Mouse (Mus musculus): ENCODE results near the gene Sgms2.

GRCm38 (mm10) chr3:131364632-131365446, 126.4 kb downstream of the Sgms2 start:
- TF ChIP-seq CTCF (conservative IDR thresholded peaks at IDR 0.05; ENCODE audit: insufficient read depth, insufficient read length, low read depth, low read length) (no peak), POLR2A (IDR thresholded peaks at IDR 0.05; ENCODE audit: low read depth, low read length) (no peak)

Measured in kidney, adult 2 months (tissue).